Mouse (Mus musculus) liver, adult 2 months (tissue): Measurements from ENCODE around the gene Fubp3. TPM values are rescaled to one million over a fixed set of nuclear protein-coding genes. Genes with fewer than 3 reads are reported as not detected.

Experiments used
- DNase-seq: peaks from one replicate; pipeline ENCODE4 v3.0.0-alpha.2; 2011; ENCODE audit warnings: low read depth, low spot score; ENCODE audit errors: extremely low read depth
- H3K27ac ChIP-seq: fragments of 200-500 bp; replicated peaks from 2 replicates; pipeline ENCODE4 v1.5.1; 2012; ENCODE audit warnings: low read depth, mild to moderate bottlenecking, control low read depth, inconsistent platforms, low read length; ENCODE audit not compliant: insufficient read depth
- H3K27me3 ChIP-seq: fragments of 200-500 bp; 2 replicates; pipeline ENCODE4 v1.6.1; 2012; ENCODE audit warnings: mild to moderate bottlenecking, moderate library complexity, low read length, inconsistent platforms; ENCODE audit not compliant: control insufficient read depth, insufficient read depth
- H3K36me3 ChIP-seq: fragments of 200-500 bp; 2 replicates; pipeline ENCODE4 v1.6.1; 2012; ENCODE audit warnings: low read length, inconsistent platforms; ENCODE audit not compliant: control insufficient read depth, insufficient read depth
- H3K4me1 ChIP-seq: fragments of 200-500 bp; 2 replicates; pipeline ENCODE4 v1.6.1; 2011; ENCODE audit warnings: low read length; ENCODE audit not compliant: control insufficient read depth, insufficient read depth
- H3K4me3 ChIP-seq: fragments of 200-500 bp; 2 replicates; pipeline ENCODE4 v1.5.1; 2011; ENCODE audit warnings: low read depth, mild to moderate bottlenecking, control low read depth, low read length, moderate library complexity; ENCODE audit not compliant: insufficient read depth
- H3K79me2 ChIP-seq: fragments of 200-500 bp; 2 replicates; pipeline ENCODE4 v1.6.1; 2012; ENCODE audit warnings: inconsistent platforms, mild to moderate bottlenecking, low read length, moderate library complexity; ENCODE audit not compliant: control insufficient read depth, insufficient read depth
- H3K9ac ChIP-seq: fragments of 200-500 bp; 2 replicates; pipeline ENCODE4 v1.6.1; 2012; ENCODE audit warnings: low read depth, mild to moderate bottlenecking, control low read depth, inconsistent platforms, low read length
- CTCF ChIP-seq: fragments of 200-500 bp; IDR thresholded peaks from 2 replicates; pipeline ENCODE4 v1.5.1; 2011; ENCODE audit warnings: low read depth, low read length, control low read depth
- POLR2A ChIP-seq: fragments of 200-500 bp; IDR thresholded peaks from 2 replicates; pipeline ENCODE4 v1.6.1; 2011; ENCODE audit warnings: low read length, control low read depth; ENCODE audit not compliant: insufficient read depth; ENCODE audit errors: extremely low read depth
- WGBS: fragments of 180-500 bp; shearing (Covaris S2); methylation state at CpG from one replicate; pipeline ENCODE4 v1.1.7; 2018; 5-methylcytosine and 5-hydroxymethylcytosine counted together
- polyA plus RNA-seq: library from polyadenylated mRNA; depleted of rRNA; stranded (reverse); fragments of >200 nt; gene quantifications from 2 replicates; pipeline ENCODE4 v1.2.3, GENCODE M21; 2012
- total RNA-seq: library from RNA; depleted of rRNA; stranded (reverse); fragments of >200 nt; gene quantifications from 2 replicates; pipeline ENCODE4 v1.2.3, GENCODE M21; 2014

Gene Fubp3
- total and polyA plus RNA-seq, 2 experiments: 16.3 to 19.1 TPM

DNA sequence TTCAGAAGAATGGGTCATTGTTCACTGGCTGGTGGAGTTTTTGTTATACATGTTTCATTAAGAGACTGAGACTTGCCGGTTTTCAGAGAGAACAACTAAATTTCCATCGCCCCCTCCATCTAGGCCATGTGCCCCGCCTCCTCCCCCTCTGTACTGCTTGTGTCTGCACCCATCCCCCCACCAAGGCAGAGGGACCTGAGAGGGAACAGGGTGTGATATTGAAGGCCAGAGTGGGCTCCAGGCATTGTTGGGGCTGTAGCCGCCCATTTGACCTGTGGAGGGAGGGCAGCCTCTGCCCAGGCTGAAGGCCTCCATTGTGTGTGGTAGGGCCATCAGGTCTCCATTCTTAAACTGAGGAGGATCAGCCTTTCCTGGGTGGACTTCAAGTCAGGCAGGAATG lies 38.5 kb downstream of the Fubp3 start:
- no peak for DNase-seq
- H3K27ac ChIP-seq: no peak overlapping the region
- 93% methylated on average over 4 of the region's 4 CpGs for WGBS
- H3K79me2 ChIP-seq: no peaks in the 10 kb centered on the region
- H3K4me3 ChIP-seq: no peak overlapping the region
- TF ChIP-seq POLR2A (no peak), CTCF (no peak)
- no peak overlapping the region for H3K9ac ChIP-seq
- no peaks in the 10 kb centered on the region for H3K27me3 ChIP-seq
- H3K4me1 ChIP-seq: no peaks in the 10 kb centered on the region
- H3K36me3 ChIP-seq: peaks cover 20% of the 10 kb centered on the region

DNA sequence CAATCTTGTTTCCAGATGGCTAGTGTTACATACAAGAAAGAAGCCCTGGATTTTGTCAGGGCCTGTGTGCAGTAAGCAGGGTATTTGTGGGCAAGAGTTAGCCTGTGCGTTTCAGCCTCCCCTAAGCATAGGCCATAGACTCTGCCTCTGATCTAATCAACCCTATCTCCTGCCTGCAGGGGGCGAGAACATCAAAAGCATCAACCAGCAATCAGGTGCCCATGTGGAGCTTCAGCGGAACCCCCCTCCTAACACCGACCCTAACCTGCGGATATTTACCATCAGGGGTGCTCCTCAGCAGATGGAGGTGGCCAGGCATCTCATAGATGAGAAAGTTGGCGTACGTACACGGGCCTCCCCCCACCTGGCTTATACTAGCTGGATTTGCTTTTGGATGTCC lies 38.9 kb downstream of the Fubp3 start:
- H3K27me3 ChIP-seq: no peaks in the 10 kb centered on the region
- H3K79me2 ChIP-seq: no peaks in the 10 kb centered on the region
- DNase-seq: no peak
- TF ChIP-seq CTCF (no peak), POLR2A (no peak)
- H3K27ac ChIP-seq: no peak overlapping the region
- 91% methylated on average over 8 of the region's 8 CpGs for WGBS
- H3K4me3 ChIP-seq: no peak overlapping the region
- H3K36me3 ChIP-seq: peaks cover 19% of the 10 kb centered on the region
- H3K4me1 ChIP-seq: no peaks in the 10 kb centered on the region
- H3K9ac ChIP-seq: no peak overlapping the region

DNA sequence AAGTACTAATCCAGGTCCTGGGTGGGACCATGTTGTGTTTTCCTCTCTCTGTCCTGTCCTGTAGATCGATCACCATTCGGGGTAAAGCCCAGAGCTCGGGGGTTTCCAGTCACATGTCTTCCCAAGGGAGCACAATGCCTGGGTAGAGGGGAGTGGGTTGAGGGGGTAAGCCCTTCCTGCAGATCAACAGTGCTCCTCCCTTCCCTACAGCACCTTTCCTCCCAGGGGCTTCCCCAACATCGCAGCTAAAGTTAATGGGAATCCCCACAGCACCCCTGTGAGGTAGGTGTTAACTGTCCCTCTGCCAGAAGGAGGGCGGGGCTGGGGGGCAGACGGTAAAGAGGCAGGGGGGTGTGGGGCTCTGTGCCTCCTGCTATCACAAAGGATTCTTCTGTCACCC lies 40.2 kb downstream of the Fubp3 start:
- Histone ChIP-seq H3K4me1 (no peaks in the 10 kb centered on the region), H3K36me3 (peaks cover 22% of the 10 kb centered on the region), H3K27me3 (no peaks in the 10 kb centered on the region), H3K9ac (no peak overlapping the region), H3K79me2 (no peaks in the 10 kb centered on the region), H3K4me3 (no peak overlapping the region), H3K27ac (no peak overlapping the region)
- WGBS: 75% methylated on average over 6 of the region's 6 CpGs
- TF ChIP-seq POLR2A (no peak), CTCF (no peak)
- no peak for DNase-seq

DNA sequence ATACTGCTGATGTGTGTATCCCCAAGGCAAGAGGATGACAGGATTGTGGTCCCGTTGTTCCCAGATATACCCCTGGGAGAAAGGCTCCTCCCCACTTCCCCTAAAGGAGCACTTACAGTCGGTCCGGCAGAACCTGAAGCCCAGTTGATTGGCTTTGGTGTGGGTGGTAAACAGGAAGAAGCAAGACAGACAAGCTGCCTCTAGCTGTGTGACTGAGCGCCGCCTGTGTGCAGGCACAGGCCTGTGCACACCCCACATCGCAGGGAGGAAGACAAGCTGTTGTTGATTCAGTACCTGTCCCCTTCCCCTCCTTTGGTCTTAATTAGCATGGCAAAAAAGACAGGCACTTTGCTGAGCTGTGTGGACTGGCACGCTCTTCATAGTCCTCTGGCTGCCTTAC lies 41.3 kb downstream of the Fubp3 start:
- DNase-seq: no peak
- Histone ChIP-seq H3K27ac (no peak overlapping the region), H3K27me3 (no peaks in the 10 kb centered on the region), H3K79me2 (no peaks in the 10 kb centered on the region), H3K4me3 (no peak overlapping the region), H3K36me3 (peaks cover 17% of the 10 kb centered on the region), H3K9ac (no peak overlapping the region), H3K4me1 (no peaks in the 10 kb centered on the region)
- WGBS: 85% methylated on average over 7 of the region's 7 CpGs
- TF ChIP-seq CTCF (no peak), POLR2A (no peak)

DNA sequence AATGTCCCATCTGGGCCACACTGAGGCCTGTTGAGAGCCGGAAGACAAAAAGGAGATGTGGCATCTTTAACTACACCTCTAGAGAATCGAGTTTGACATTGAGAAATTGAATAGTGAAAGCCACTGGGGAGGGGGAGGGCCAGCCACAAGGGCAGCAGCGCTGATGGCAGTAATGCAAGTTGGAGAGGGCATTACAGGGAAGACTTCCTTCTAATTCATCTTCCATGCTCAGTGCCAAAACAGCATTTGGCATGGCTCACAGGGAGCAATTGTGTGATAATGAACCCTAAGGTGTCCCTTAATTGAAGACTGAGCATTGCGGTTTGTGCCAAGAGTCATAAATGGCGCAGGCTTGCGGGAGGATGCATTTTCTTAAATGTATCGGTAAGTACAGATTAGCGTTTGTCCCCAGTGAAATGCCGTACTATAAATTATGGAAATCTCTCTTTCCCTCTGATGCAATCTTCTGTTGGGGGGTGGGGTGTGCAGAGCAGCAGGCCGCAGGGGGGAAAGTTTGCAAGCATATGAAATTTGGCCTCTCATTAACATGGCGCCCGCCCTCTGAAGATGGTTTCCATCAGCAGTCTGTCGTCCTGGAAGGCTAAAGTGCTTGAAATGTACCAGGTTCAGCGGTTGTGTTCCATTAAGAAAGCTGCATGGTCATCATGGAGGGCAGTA lies 46.2 kb downstream of the Fubp3 start:
- no peaks in the 10 kb centered on the region for H3K27me3 ChIP-seq
- no peak overlapping the region for H3K27ac ChIP-seq
- TF ChIP-seq POLR2A: no peak
- no peak for TF ChIP-seq CTCF
- no peak overlapping the region for H3K4me3 ChIP-seq
- DNase-seq: no peak
- H3K79me2 ChIP-seq: no peaks in the 10 kb centered on the region
- peaks cover 3% of the 10 kb centered on the region; the same call in 1 of the 2 replicates for H3K36me3 ChIP-seq
- H3K4me1 ChIP-seq: peaks cover 2% of the 10 kb centered on the region
- no peak overlapping the region for H3K9ac ChIP-seq
- 89% methylated on average over 14 of the region's 14 CpGs for WGBS

DNA sequence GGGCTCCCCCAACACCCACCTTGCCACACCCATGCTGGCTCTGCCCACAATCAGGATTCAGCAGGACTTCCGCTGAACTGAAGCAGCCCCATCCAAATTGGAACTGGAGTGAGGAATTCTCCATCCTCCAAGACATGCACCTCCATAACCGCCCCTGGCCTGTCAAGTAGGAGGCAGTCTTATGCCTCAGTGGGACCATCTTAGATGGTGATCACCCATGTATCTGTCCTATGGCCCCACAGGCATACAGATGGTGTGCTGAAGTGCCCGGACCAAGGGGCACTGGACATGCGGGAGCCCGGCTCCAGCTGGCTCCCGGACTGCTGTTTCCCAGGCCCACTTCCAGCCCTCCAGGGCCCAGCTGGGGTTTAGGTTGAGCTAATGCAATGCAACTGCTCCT lies 46.8 kb downstream of the Fubp3 start:
- Histone ChIP-seq H3K4me1 (peaks cover 2% of the 10 kb centered on the region), H3K36me3 (peaks cover 3% of the 10 kb centered on the region; the same call in 1 of the 2 replicates), H3K4me3 (no peak overlapping the region), H3K9ac (no peak overlapping the region), H3K27me3 (no peaks in the 10 kb centered on the region), H3K79me2 (no peaks in the 10 kb centered on the region), H3K27ac (no peak overlapping the region)
- DNase-seq: no peak
- WGBS: 97% methylated on average over 6 of the region's 6 CpGs
- no peak for TF ChIP-seq POLR2A
- TF ChIP-seq CTCF: no peak
